Mouse (Mus musculus): ENCODE data around the gene Gm20695. TPM values are rescaled to one million over a fixed set of nuclear protein-coding genes. Genes with fewer than 3 reads are reported as not detected.

Gm20695 gene
- polyA plus RNA-seq (2014; fragmentation: Nextera tagmentation; extraction: Ambion mirVana), result 2.8 and 5.2 TPM in 2 replicates

- H3K4me2 ChIP-seq (replicated peaks), result peak within 1 kb of the TSS; percentile 80
- ATAC-seq (ENCODE audit: low FRiP score) (peak; percentile 99), DNase-seq (ENCODE audit: low spot score) (peak; percentile 90)
- no peaks in the 10 kb centered on the region for H3K9me3 ChIP-seq (ENCODE audit: control insufficient read depth, low read length)
- H3K27ac ChIP-seq, result peak within 1 kb of the TSS; percentile 95
- H3K4me3 ChIP-seq (replicated peaks; ENCODE audit: low read length), result peak within 1 kb of the TSS; percentile 94
- H3K36me3 ChIP-seq (replicated peaks; ENCODE audit: control insufficient read depth, insufficient read depth), result peaks cover 4% of the 10 kb centered on the region
- under 1% methylated on average over 88 of the region's 88 CpGs for WGBS
- H3K9ac ChIP-seq, result peak within 1 kb of the TSS; percentile 92
- peaks cover 18% of the 10 kb centered on the region for H3K4me1 ChIP-seq (replicated peaks; ENCODE audit: control insufficient read depth, insufficient read depth, low read length)
- no peaks in the 10 kb centered on the region for H3K27me3 ChIP-seq (ENCODE audit: control insufficient read depth, insufficient read depth, low read length)
Measured at GRCm38 (mm10) chr16:3884201-3885064, at the start of gene Gm20695, which contains the start of gene Zfp597. TSS of gene Gm20695 (plus strand) at chr16:3884648. TSS of gene Zfp597 (minus strand) at chr16:3884561.

DNA sequence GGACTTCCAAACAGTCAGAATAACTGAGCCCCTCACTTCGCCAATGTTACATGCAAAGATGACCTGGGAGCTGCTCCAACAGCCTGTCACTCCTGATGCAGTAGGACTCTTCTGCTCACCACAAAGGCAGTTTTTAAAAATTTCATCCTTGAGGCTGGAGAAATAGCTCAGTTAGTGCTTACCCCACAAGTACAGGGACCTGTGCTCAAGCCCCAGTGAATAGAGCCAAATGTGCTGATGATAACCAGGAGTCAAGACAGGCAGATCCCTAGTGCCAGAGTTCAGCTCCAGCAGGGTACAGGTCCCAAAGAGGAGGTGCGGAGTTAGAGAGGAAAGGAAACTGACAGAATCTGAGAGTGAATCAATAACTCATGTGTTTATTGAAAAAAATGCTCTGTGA lies 49.0 kb upstream of the Gm20695 start:
- no peak overlapping the region for H3K9ac ChIP-seq
- H3K27me3 ChIP-seq (ENCODE audit: control insufficient read depth, insufficient read depth, low read length), result no peaks in the 10 kb centered on the region
- H3K4me2 ChIP-seq (replicated peaks), result no peak overlapping the region
- ATAC-seq (ENCODE audit: low FRiP score) (no peak), DNase-seq (ENCODE audit: low spot score) (no peak)
- H3K27ac ChIP-seq, result no peak overlapping the region
- WGBS, result 82% methylated on average over 2 of the region's 2 CpGs
- no peaks in the 10 kb centered on the region for H3K36me3 ChIP-seq (replicated peaks; ENCODE audit: control insufficient read depth, insufficient read depth)
- H3K9me3 ChIP-seq (ENCODE audit: control insufficient read depth, low read length), result no peaks in the 10 kb centered on the region
- H3K4me3 ChIP-seq (replicated peaks; ENCODE audit: low read length), result no peak overlapping the region
- no peaks in the 10 kb centered on the region for H3K4me1 ChIP-seq (replicated peaks; ENCODE audit: control insufficient read depth, insufficient read depth, low read length)

GRCm38 (mm10) chr16:3839157-3839885 lies 45.1 kb upstream of the Gm20695 start:
- no peak for ATAC-seq (ENCODE audit: low FRiP score)
- no peaks in the 10 kb centered on the region for H3K27me3 ChIP-seq (ENCODE audit: control insufficient read depth, insufficient read depth, low read length)
- H3K4me3 ChIP-seq (replicated peaks; ENCODE audit: low read length), result no peak overlapping the region
- no peaks in the 10 kb centered on the region for H3K36me3 ChIP-seq (replicated peaks; ENCODE audit: control insufficient read depth, insufficient read depth)
- 62% methylated on average over 17 of the region's 17 CpGs for WGBS
- no peak for DNase-seq (ENCODE audit: low spot score)
- no peaks in the 10 kb centered on the region for H3K4me1 ChIP-seq (replicated peaks; ENCODE audit: control insufficient read depth, insufficient read depth, low read length)
- H3K4me2 ChIP-seq (replicated peaks), result no peak overlapping the region
- no peak overlapping the region for H3K27ac ChIP-seq
- H3K9me3 ChIP-seq (ENCODE audit: control insufficient read depth, low read length), result no peaks in the 10 kb centered on the region
- H3K9ac ChIP-seq, result no peak overlapping the region

- Histone ChIP-seq H3K4me3 (replicated peaks; ENCODE audit: low read length) (no peak overlapping the region), H3K27me3 (ENCODE audit: control insufficient read depth, insufficient read depth, low read length) (no peaks in the 10 kb centered on the region), H3K36me3 (replicated peaks; ENCODE audit: control insufficient read depth, insufficient read depth) (no peaks in the 10 kb centered on the region), H3K4me2 (replicated peaks) (no peak overlapping the region), H3K27ac (no peak overlapping the region), H3K9me3 (ENCODE audit: control insufficient read depth, low read length) (no peaks in the 10 kb centered on the region), H3K9ac (no peak overlapping the region), H3K4me1 (replicated peaks; ENCODE audit: control insufficient read depth, insufficient read depth, low read length) (peaks cover 5% of the 10 kb centered on the region)
- 27% methylated on average over 4 of the region's 4 CpGs for WGBS
- no peak for DNase-seq (ENCODE audit: low spot score)
- no peak for ATAC-seq (ENCODE audit: low FRiP score)
Measured at GRCm38 (mm10) chr16:3842989-3843388, 41.5 kb upstream of the Gm20695 start.

DNA sequence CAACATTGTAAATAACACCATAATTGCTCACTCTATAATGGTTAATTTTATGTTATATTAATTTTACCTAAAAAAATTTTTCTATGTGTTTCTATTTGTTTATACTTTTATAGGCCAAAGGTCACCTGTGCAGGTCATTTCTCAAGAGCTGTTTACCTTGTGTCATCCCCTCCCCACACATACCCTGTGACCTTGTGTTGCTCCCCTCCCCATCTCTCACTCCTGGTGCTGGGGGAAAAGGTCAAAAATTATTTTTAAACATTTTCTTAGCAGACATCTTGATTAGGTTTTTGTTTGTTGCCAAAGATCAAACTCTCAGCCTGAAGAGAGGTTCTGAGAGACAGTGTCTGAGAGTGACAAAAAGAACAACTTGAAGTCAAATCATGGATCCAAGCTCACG lies 40.7 kb upstream of the Gm20695 start:
- no peak overlapping the region for H3K9ac ChIP-seq
- no peaks in the 10 kb centered on the region for H3K36me3 ChIP-seq (replicated peaks; ENCODE audit: control insufficient read depth, insufficient read depth)
- no peak for ATAC-seq (ENCODE audit: low FRiP score)
- H3K4me2 ChIP-seq (replicated peaks), result no peak overlapping the region
- no peaks in the 10 kb centered on the region for H3K27me3 ChIP-seq (ENCODE audit: control insufficient read depth, insufficient read depth, low read length)
- no peaks in the 10 kb centered on the region for H3K9me3 ChIP-seq (ENCODE audit: control insufficient read depth, low read length)
- H3K4me3 ChIP-seq (replicated peaks; ENCODE audit: low read length), result no peak overlapping the region
- 67% methylated on average over 1 of the region's 1 CpGs for WGBS
- H3K27ac ChIP-seq, result no peak overlapping the region
- DNase-seq (ENCODE audit: low spot score), result no peak
- H3K4me1 ChIP-seq (replicated peaks; ENCODE audit: control insufficient read depth, insufficient read depth, low read length), result peaks cover 9% of the 10 kb centered on the region

DNA sequence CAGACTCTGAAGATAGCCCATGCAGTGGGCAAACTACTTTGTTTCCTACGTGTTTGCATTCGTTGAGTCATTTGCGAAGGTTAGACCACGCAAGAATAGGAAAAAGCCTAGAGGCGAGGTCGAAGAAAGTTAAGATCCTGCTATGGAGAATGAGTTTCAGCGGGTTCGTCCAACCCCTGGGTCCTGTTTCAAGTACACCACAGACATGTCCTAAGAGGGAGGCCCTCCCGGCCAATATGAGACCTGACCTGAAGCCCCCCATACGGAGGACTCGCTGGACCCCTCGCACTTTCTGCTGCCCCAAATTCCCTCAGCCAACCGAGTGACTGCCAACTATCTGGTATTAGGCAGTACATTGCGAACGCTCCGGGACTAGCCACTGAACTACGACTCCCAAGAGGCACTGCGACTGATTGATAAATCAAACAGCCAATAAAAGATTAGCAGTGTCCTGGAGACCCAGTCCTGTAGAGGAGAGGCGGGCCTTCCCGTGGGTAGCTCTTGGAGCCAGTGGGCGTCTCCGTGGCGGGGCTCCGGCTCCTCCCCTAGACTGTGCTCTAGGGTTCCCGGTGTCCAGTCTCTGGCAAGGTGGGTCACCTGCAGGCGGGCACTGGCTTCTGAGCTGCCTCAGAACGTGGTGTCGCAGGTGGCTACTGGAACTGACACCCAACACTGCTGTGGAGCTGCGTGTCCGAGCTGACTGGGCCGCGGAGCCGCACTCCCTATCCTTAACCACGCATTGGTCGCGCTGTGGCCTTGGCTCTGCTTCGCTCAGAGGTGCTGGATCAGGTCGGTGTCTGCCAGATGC lies 37.5 kb upstream of the Gm20695 start, which contains the start of gene Zfp174:
Zfp174 (plus strand) TSS at position 558 of the 808 bp plus-strand sequence.
- H3K27me3 ChIP-seq (ENCODE audit: control insufficient read depth, insufficient read depth, low read length), result no peaks in the 10 kb centered on the region
- H3K27ac ChIP-seq, result no peak within 1 kb of the TSS
- peak within 1 kb of the TSS; percentile 55 for H3K4me2 ChIP-seq (replicated peaks)
- H3K36me3 ChIP-seq (replicated peaks; ENCODE audit: control insufficient read depth, insufficient read depth), result no peaks in the 10 kb centered on the region
- H3K9me3 ChIP-seq (ENCODE audit: control insufficient read depth, low read length), result no peaks in the 10 kb centered on the region
- 4% methylated on average over 38 of the region's 38 CpGs for WGBS
- DNase-seq (ENCODE audit: low spot score) (peak; percentile 98), ATAC-seq (ENCODE audit: low FRiP score) (peak; percentile 99)
- H3K4me3 ChIP-seq (replicated peaks; ENCODE audit: low read length), result peak within 1 kb of the TSS; percentile 57
- H3K4me1 ChIP-seq (replicated peaks; ENCODE audit: control insufficient read depth, insufficient read depth, low read length), result peaks cover 20% of the 10 kb centered on the region
- peak within 1 kb of the TSS; percentile 60 for H3K9ac ChIP-seq

DNA sequence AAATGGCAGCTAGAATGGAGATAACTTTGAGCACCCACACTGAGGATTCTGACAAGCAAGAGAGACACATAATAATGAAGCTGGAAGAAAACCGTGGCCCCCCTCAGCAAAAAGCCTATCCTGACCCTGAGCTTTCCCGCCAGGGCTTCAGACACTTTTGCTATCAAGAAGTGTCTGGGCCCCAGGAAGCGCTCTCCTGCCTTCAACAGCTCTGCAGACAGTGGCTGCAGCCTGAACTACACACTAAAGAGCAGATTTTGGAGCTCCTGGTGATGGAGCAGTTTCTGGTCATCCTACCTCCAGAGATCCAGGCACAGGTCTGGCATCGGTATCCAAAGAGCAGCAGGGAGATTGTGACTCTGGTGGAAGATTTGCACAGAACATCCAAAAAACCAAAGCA lies 36.6 kb upstream of the Gm20695 start:
- Histone ChIP-seq H3K4me1 (replicated peaks; ENCODE audit: control insufficient read depth, insufficient read depth, low read length) (peaks cover 20% of the 10 kb centered on the region), H3K27ac (no peak overlapping the region), H3K9me3 (ENCODE audit: control insufficient read depth, low read length) (no peaks in the 10 kb centered on the region), H3K36me3 (replicated peaks; ENCODE audit: control insufficient read depth, insufficient read depth) (no peaks in the 10 kb centered on the region), H3K4me3 (replicated peaks; ENCODE audit: low read length) (peak overlapping the region; percentile 57), H3K27me3 (ENCODE audit: control insufficient read depth, insufficient read depth, low read length) (no peaks in the 10 kb centered on the region), H3K9ac (peak overlapping the region; percentile 60), H3K4me2 (replicated peaks) (peak overlapping the region; percentile 55)
- ATAC-seq (ENCODE audit: low FRiP score) (no peak), DNase-seq (ENCODE audit: low spot score) (no peak)
- WGBS, result 69% methylated on average over 4 of the region's 4 CpGs

- Histone ChIP-seq H3K27ac (no peak overlapping the region), H3K4me2 (replicated peaks) (0 out of 2 replicates have a peak overlapping the region, but pooled peaks have one; percentile 55), H3K9me3 (ENCODE audit: control insufficient read depth, low read length) (no peaks in the 10 kb centered on the region), H3K36me3 (replicated peaks; ENCODE audit: control insufficient read depth, insufficient read depth) (no peaks in the 10 kb centered on the region), H3K4me3 (replicated peaks; ENCODE audit: low read length) (no peak overlapping the region), H3K9ac (no peak overlapping the region), H3K27me3 (ENCODE audit: control insufficient read depth, insufficient read depth, low read length) (no peaks in the 10 kb centered on the region), H3K4me1 (replicated peaks; ENCODE audit: control insufficient read depth, insufficient read depth, low read length) (peaks cover 20% of the 10 kb centered on the region)
- no peak for DNase-seq (ENCODE audit: low spot score)
- ATAC-seq (ENCODE audit: low FRiP score), result no peak
- 71% methylated on average over 3 of the region's 3 CpGs for WGBS
Measured at GRCm38 (mm10) chr16:3848416-3848815, 36.0 kb upstream of the Gm20695 start.
